Mouse (Mus musculus) erythroblast, adult 5-6 weeks (primary cell): ENCODE measurements around the gene 2410137M14Rik. TPM values are rescaled to one million over a fixed set of nuclear protein-coding genes. Genes with fewer than 3 reads are reported as not detected.
"Not testable (repeated sequence)": the region's sequence is repeated elsewhere in the genome, so short reads cannot be mapped to it uniquely, and the experiment has no call there.

Experiments
- ATAC-seq: replicated peaks from 2 replicates; pipeline ENCODE4 v1.8.0; 2016; ENCODE audit warnings: moderate number of reproducible peaks, mild to moderate bottlenecking, moderate TSS enrichment, inconsistent platforms; ENCODE audit not compliant: poor library complexity, low FRiP score, severe bottlenecking
- total RNA-seq, 2 experiments: library from RNA; stranded (forward) in 1 of 2; stranded (reverse) in 1 of 2; fragments of 150-400 nt in 1 of 2; fragments of 200-764, 138-1000 nt in 1 of 2; gene quantifications; 2 replicates each; pipeline versions ENCODE4 v1.2.3 to v1.2.4; 2015 to 2017; ENCODE audit warnings: low replicate concordance in 2 of 2

The 2410137M14Rik gene
- not detected in 2 replicates for total RNA-seq (2015; ENCODE audit: low replicate concordance)
- not detected in 2 replicates for total RNA-seq (2017; ENCODE audit: low replicate concordance)

DNA sequence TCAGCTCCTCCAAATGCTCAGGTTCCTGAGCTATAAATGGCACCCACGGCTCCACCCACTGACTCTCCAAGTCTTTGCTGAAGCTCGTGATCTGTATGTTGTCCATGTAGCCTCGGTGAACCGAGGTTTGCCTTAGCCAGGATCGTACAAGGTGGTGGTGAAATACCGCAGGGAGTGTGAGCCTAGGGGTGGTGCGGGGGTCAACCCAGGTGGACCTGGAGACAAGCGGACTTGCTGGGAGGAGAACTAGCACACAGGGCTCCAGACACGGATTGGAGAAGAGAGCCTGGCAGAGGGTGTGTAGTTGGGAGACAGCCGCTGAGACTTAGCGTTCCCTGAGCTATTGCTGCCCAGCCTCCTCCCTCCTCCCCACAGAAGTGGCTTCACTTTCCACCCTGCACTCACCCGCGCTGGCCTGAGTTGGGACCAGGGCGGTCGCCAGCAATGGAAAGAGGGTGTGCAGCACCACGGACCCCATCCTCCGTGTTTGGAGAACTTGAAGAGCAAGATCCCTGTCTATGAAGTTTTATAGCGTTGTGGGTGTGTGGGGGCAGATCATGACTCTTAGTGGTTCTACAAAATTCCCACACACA is at the start of gene 2410137M14Rik:
2410137M14Rik (minus strand) TSS at position 17 of the 593 bp plus-strand sequence.
- ATAC-seq = no peak

DNA sequence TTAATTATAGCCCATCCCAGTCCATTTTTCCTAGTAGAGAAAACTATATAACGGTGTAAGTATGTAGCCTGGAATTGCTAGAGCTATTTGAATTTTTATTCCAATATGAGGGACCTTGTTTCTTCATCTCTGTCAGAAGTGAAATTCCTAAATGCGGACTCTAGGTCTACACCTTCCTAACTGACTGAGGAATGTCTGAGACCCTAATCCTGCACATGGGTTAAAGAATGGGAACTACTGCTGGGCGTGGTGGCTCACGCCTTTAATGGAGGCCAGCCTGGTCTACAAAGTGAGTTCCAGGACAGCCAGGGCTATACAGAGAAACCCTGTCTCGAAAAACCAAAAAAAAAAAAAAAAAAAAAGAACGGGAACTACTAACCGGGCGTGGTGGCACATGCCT is 48.1 kb upstream of the 2410137M14Rik start:
- ATAC-seq = no peak

- ATAC-seq = no peak
Measured at GRCm38 (mm10) chr17:37028683-37029120, 47.7 kb upstream of the 2410137M14Rik start.

DNA sequence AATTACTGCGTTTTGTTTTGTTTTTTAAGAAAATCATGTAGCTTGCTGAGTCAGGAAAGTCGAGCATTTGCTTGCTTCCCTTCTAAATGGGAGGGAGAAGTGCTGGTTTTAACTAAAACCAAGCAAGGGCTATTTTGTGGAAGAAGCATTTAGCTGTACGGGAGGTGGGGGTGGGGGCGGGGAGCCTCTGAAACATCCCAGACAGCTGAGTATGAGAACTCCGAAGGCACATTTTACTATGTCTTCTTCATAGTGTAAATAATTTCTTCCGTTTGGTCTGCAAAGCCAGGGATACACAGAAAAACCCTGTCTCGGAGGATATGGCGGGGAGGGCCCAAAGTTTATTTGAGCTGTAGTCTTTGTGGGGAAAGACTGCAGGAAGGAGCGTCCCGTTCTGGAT is 47.2 kb upstream of the 2410137M14Rik start:
- ATAC-seq = no peak

- no peak for ATAC-seq
Measured at GRCm38 (mm10) chr17:37027486-37027885, 46.4 kb upstream of the 2410137M14Rik start.

DNA sequence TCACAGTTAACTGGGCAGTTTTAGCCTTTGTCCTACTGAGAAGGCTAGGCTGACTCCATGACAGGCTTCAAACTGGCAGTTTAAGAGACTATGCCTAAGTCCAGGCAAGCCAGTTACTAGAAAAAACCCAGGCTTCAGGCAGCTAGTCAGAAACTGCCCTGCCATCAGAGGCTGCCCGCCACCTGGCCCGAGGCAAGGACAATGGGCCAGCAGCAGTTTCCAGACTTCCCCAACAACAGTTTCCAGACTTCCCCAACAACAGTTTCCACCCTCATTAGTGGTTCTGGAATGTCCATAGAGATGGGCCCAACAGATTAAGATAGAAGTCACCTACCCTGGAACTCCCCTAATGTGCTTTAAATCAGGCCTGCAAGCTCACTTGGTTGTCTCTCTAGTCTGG is 45.4 kb upstream of the 2410137M14Rik start:
- ATAC-seq = no peak

DNA sequence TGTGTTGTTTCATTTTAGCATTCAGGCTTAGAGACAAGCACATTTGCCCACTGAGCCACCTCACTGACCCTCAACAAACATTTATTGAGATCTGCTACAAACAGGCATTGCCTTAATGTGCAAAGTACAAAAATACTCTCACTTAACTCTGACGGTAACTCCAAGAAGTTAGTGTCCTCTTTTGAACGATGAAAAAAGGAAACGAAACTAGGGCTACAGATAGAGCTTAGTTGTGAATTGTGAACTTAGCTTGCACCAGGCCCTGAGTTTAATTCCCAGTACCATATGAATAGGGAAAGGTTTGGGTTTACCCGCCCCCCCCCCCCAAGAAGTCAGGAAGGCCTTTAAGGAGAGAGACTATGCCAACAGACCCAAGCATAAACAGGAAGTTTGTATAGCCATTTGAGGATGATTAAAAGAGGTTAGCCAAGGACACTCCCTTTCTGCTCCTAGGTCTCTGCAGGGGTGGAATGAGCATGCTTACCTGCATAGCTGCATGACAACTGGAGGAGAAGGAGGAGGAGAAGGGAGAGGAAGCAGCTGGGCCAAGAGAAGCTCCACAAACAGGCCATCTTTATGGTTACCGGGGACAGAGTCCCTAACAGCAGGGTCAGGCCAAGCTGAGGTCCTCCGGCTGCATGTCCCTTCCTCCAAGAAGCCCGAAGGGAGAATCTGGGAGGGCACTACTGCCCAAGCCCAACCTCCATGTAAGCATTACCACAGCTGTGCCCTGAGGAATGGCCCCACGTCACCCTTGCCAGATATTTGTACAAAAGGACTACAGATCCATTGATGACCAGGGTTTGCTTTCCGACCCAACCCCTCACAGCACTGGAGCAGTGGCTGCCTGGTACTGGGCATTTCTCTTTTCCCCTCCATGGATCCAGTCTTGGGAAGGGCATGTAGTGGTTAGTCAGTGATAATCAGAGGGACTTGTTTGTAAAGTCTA is 41.9 kb upstream of the 2410137M14Rik start, which contains the start of gene Mog:
Mog (minus strand) TSS at position 771 of the 949 bp plus-strand sequence.
- no peak for ATAC-seq

- not testable (repeated sequence) for ATAC-seq
Measured at GRCm38 (mm10) chr17:37019242-37019641, 38.2 kb upstream of the 2410137M14Rik start.

DNA sequence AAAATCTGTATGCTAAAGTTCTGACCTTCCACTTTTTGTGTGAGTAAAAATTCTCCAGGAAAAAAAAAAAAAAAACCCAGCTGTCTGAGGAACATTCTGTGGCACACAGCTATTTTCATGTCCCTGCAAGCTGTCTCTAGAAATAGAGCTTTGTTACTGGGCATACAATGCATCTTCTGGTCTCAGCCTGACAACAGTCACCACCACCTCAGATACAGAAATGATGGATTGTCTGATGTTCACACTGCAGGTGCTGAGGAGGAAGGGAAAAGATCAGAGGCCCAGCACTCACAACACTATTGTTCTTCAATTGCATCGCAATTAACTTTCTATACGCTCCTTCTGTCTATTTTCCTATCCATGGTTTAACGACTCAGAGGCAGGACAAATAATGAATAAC is 37.3 kb upstream of the 2410137M14Rik start:
- no peak for ATAC-seq

GRCm38 (mm10) chr17:37016333-37016732 is 35.3 kb upstream of the 2410137M14Rik start:
- ATAC-seq = no peak

- no peak for ATAC-seq
Measured at GRCm38 (mm10) chr17:37012141-37012540, 31.1 kb upstream of the 2410137M14Rik start.

DNA sequence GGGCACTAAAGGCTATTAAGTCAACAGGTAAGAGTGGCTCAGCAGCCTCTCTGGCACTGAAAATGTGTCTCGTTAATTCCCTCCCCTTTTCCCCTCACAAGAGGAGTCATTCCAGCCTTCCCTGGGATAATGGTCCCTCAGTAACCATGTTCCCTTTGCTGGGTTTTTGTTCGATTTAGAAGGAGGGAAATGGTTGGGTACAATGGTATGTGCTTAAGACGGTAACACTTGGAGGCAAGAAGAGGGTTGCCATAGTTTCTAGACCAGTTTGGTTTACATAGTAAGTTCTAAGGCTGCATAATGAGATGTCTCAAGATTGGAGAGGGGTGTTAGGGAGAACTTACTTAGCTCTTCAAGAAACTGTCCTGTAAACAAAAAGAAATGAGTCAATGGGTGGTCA is 30.7 kb upstream of the 2410137M14Rik start:
- ATAC-seq = no peak

GRCm38 (mm10) chr17:37009460-37010042 is 28.5 kb upstream of the 2410137M14Rik start:
- ATAC-seq = no peak

GRCm38 (mm10) chr17:37008161-37008560 is 27.1 kb upstream of the 2410137M14Rik start:
- no peak for ATAC-seq

GRCm38 (mm10) chr17:37003366-37003765 is 22.3 kb upstream of the 2410137M14Rik start:
- ATAC-seq = no peak

DNA sequence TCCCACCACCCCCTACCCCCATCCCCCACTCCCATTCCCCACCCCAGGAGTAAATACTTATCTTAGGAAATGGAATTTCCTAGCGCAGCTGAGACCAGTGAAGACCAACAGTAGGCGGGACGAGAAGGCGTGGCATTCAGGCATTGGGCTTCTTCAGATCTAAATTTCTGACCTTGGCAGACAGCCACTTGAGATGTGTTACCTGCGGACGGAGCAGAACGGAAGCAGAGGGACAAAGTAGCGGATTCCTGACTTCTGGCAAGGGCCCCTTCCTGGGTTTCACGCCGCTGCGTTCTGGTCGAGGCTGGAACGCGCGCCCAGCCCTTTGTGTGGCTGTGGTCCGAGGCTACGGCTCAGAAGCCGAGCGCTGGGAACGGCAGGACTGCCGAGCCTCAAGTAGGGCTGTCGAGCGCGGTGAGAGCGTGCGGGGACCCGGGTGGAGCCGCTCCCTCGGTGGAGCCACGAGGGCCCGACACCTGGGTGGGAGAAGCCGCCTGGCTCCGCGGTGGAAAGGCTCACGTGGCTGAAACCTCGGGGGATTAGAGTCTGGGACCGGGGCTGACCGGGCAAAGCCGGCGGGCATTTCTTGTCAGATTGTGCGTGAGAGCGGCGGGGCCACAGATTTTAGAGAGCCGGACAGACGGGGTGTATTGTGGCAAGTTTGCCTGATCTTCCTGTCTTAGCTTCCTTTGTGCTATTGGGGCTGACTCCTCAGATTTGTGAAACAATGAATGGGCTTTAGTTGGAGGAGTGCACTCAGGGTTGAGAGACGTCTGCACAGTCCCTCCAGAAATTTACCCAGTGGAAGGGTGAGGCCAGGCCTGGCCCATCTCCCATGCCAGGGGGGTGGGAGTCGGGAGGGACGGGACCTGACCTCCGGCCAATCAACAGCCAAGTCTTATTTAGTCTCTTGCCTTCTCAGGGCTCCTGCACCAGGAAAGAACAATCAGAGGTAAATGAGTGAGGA is 21.6 kb upstream of the 2410137M14Rik start:
- ATAC-seq = no peak

DNA sequence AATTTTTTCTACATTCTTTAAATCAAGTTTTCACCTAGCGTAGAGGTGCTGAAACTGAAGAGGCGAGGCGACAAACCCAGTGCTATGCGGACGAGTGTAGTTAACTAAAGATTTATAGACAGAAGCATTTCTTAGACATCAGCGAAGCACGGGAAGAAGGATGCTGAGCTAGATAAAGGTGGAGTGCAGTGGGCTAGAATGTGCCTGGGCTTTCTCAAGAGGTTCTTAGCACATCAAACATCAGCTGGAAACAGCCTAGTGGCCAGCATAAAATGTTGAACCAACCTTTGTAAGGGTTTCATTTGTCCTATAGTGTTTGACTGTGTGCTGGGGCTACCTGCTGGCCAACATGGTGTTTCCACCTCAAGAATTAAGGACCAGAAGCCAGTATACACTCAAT is 19.8 kb upstream of the 2410137M14Rik start, which contains the start of gene Zfp57:
Zfp57 (plus strand) TSS at position 301 of the 400 bp plus-strand sequence.
- no peak for ATAC-seq

GRCm38 (mm10) chr17:36998477-36998876 is 17.4 kb upstream of the 2410137M14Rik start:
- ATAC-seq = no peak
